Mouse (Mus musculus) c-Kit-negative CD71-positive TER-119-positive erythroid progenitor cells, embryonic 14.5 days (primary cell): ENCODE results near the gene Wars2.

Experiments
- DNase-seq: peaks from one replicate; pipeline ENCODE4 v3.0.0-alpha.2; 2013; ENCODE audit warnings: low read depth, low spot score

Wars2 gene

GRCm38 (mm10) chr3:99188097-99188496, 47.2 kb downstream of the Wars2 start:
- DNase-seq: no peak

- no peak for DNase-seq
These were observed 52.7 kb downstream of the Wars2 start for GRCm38 (mm10) chr3:99193576-99193975.

- DNase-seq: no peak
These were observed 62.5 kb downstream of the Wars2 start for GRCm38 (mm10) chr3:99203331-99203730.

GRCm38 (mm10) chr3:99208416-99208815, 67.5 kb downstream of the Wars2 start:
- no peak for DNase-seq

GRCm38 (mm10) chr3:99211105-99211698, 70.3 kb downstream of the Wars2 start:
- no peak for DNase-seq

GRCm38 (mm10) chr3:99227807-99228206, 86.9 kb downstream of the Wars2 start:
- DNase-seq: no peak

GRCm38 (mm10) chr3:99233393-99234318, 92.8 kb downstream of the Wars2 start:
- DNase-seq: no peak

GRCm38 (mm10) chr3:99234319-99234869, 93.5 kb downstream of the Wars2 start:
- no peak for DNase-seq

GRCm38 (mm10) chr3:99235116-99235803, 94.4 kb downstream of the Wars2 start:
- DNase-seq: no peak

GRCm38 (mm10) chr3:99235804-99236755, 95.2 kb downstream of the Wars2 start:
- DNase-seq: no peak

GRCm38 (mm10) chr3:99238691-99239090, 97.8 kb downstream of the Wars2 start:
- no peak for DNase-seq

- DNase-seq: no peak
These were observed 98.6 kb downstream of the Wars2 start for GRCm38 (mm10) chr3:99239301-99240045.

- no peak for DNase-seq
These were observed 99.4 kb downstream of the Wars2 start, which contains the start of gene Tbx15 for GRCm38 (mm10) chr3:99240213-99240720. Gene Tbx15, plus strand, starts transcription at chr3:99240381.

GRCm38 (mm10) chr3:99240811-99241738, 100.2 kb downstream of the Wars2 start:
- no peak for DNase-seq

- DNase-seq: no peak
These were observed 101.6 kb downstream of the Wars2 start for GRCm38 (mm10) chr3:99242481-99242880.

- no peak for DNase-seq
These were observed 104.5 kb downstream of the Wars2 start for GRCm38 (mm10) chr3:99245341-99245740.

GRCm38 (mm10) chr3:99246629-99247028, 105.8 kb downstream of the Wars2 start:
- DNase-seq: no peak

GRCm38 (mm10) chr3:99247586-99247985, 106.7 kb downstream of the Wars2 start:
- DNase-seq: no peak
